Mouse (Mus musculus): ENCODE data around the gene Lcp1.
"Not testable (repeated sequence)": the region's sequence is repeated elsewhere in the genome, so short reads cannot be mapped to it uniquely, and the experiment has no call there.

The Lcp1 gene

GRCm38 (mm10) chr14:75130501-75131318, at the start of gene Lcp1, which contains the start of gene Lrrc63:
Lcp1 (plus strand) TSS chr14:75131101.
Lrrc63 (minus strand) TSS chr14:75130881.
- peak; percentile 16 to 60 for DNase-seq (ENCODE audit: low spot score in 2 of 2)

GRCm38 (mm10) chr14:75102956-75103355, 27.9 kb upstream of the Lcp1 start:
- no peak for DNase-seq (ENCODE audit: low spot score in 2 of 2)

- no peak for DNase-seq (ENCODE audit: low spot score in 2 of 2)
These were observed 9.2 kb upstream of the Lcp1 start for GRCm38 (mm10) chr14:75121658-75122057.

- no peak for DNase-seq (ENCODE audit: low spot score in 2 of 2)
These were observed 529 bp downstream of the Lcp1 start for GRCm38 (mm10) chr14:75131324-75131935.

- DNase-seq (ENCODE audit: low spot score in 2 of 2) = no peak
These were observed 5.4 kb downstream of the Lcp1 start for GRCm38 (mm10) chr14:75136119-75136966.

- no peak for DNase-seq (ENCODE audit: low spot score in 2 of 2)
These were observed 7.6 kb downstream of the Lcp1 start for GRCm38 (mm10) chr14:75138503-75138902.

- no peak for DNase-seq (ENCODE audit: low spot score in 2 of 2)
These were observed 8.3 kb downstream of the Lcp1 start for GRCm38 (mm10) chr14:75139225-75139624.

GRCm38 (mm10) chr14:75147706-75148105, 16.8 kb downstream of the Lcp1 start:
- not testable (repeated sequence) for DNase-seq (ENCODE audit: low spot score in 2 of 2)

GRCm38 (mm10) chr14:75148229-75148628, 17.3 kb downstream of the Lcp1 start:
- DNase-seq (ENCODE audit: low spot score in 2 of 2) = no peak

GRCm38 (mm10) chr14:75150653-75151052, 19.8 kb downstream of the Lcp1 start:
- no peak for DNase-seq (ENCODE audit: low spot score in 2 of 2)

GRCm38 (mm10) chr14:75151146-75151545, 20.2 kb downstream of the Lcp1 start:
- DNase-seq (ENCODE audit: low spot score in 2 of 2) = no peak

- DNase-seq (ENCODE audit: low spot score in 2 of 2) = no peak
These were observed 23.6 kb downstream of the Lcp1 start for GRCm38 (mm10) chr14:75154481-75154880.

- no peak for DNase-seq (ENCODE audit: low spot score in 2 of 2)
These were observed 28.5 kb downstream of the Lcp1 start for GRCm38 (mm10) chr14:75159375-75159774.

- DNase-seq (ENCODE audit: low spot score in 2 of 2) = no peak
These were observed 33.0 kb downstream of the Lcp1 start for GRCm38 (mm10) chr14:75163866-75164265.

GRCm38 (mm10) chr14:75164345-75164744, 33.4 kb downstream of the Lcp1 start:
- no peak for DNase-seq (ENCODE audit: low spot score in 2 of 2)

GRCm38 (mm10) chr14:75165574-75166131, 34.8 kb downstream of the Lcp1 start:
- no peak for DNase-seq (ENCODE audit: low spot score in 2 of 2)

- no peak for DNase-seq (ENCODE audit: low spot score in 2 of 2)
These were observed 37.6 kb downstream of the Lcp1 start for GRCm38 (mm10) chr14:75168501-75168900.

GRCm38 (mm10) chr14:75170546-75170945, 39.6 kb downstream of the Lcp1 start:
- no peak for DNase-seq (ENCODE audit: low spot score in 2 of 2)

GRCm38 (mm10) chr14:75174296-75174695, 43.4 kb downstream of the Lcp1 start:
- DNase-seq (ENCODE audit: low spot score in 2 of 2) = no peak

GRCm38 (mm10) chr14:75174731-75175555, 44.0 kb downstream of the Lcp1 start:
- no peak for DNase-seq (ENCODE audit: low spot score in 2 of 2)

- DNase-seq (ENCODE audit: low spot score in 2 of 2) = no peak
These were observed 44.9 kb downstream of the Lcp1 start for GRCm38 (mm10) chr14:75175781-75176180.

Measured in frontal cortex, postnatal 10 days (tissue).